Mouse (Mus musculus) B cell, adult 2 months (primary cell): ENCODE measurements around the gene Pacsin3.

Experiments
- DNase-seq, 2 experiments: peaks; one replicate each; pipeline ENCODE4 v3.0.0; 2022

Pacsin3 gene

DNA sequence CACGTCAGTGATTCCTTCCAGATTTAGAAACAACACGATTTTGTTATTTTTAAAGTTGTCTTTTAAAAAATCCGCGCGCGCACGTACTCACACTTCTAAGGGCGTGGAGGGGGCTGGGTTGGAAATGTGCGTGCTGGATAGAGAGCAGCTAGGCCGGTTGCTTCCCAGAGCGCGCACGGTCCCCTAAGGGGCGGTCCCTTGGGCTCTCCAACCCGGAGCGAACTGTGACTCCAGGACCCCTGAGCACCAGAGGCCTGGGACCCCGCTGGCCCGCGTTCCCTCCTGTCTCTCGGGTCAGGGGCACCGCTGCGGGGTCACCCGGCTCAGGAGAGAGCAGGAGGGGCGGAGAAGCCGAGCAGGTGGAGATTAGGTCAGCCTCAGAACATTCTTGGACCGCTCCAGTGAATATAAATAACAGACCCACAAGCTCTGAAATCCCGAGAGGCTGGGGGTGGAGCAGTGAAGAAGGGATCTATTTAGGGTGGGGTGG is at the start of gene Pacsin3:
Gene Pacsin3, plus strand, starts transcription at position 294 of the 490 bp plus-strand sequence.
- peak; percentile 19 to 32 for DNase-seq

DNA sequence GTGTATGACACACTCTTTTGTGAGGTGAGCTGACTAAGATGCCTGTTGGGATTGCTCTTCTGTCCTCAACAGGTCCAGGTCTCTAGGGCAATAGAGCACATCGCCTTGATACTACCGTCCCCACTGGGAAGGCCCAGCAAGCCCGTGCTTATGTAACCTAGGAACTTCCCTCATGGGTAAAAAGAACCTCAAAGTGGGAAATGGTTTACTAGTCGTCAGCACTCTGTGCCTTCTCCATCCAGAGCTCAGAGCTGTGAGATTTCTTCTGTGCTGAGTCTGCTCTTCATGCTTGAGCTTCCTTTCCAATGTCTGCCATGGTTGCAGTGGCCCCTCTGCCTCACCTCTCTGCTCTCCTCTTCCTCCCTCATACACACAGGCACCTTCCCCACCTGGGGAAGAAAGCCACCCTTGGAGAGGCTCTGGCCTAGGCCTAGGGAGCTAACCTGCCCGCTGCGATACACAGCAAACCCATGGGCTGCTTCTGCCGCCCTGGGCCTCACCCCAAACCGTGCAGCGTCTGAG is 49.4 kb upstream of the Pacsin3 start:
- no peak for DNase-seq

DNA sequence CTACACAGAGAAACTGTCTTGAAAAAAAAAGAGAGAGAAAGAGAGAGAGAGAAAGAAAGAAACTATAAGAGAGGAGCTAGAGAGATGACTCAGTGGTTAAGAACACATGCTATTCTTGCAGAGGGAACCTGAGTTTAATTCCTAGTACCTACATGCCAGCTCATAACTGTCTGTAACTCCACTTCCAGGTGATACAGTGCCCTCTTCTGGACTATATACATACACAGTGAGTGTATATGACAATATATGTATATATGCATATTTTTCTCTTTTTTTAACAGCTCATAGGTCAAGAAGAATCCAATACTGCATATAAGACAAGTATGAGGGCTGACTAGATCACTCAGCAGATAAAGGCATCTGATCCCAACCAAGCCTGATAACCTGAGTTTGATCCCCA is 42.4 kb upstream of the Pacsin3 start:
- no peak for DNase-seq

DNA sequence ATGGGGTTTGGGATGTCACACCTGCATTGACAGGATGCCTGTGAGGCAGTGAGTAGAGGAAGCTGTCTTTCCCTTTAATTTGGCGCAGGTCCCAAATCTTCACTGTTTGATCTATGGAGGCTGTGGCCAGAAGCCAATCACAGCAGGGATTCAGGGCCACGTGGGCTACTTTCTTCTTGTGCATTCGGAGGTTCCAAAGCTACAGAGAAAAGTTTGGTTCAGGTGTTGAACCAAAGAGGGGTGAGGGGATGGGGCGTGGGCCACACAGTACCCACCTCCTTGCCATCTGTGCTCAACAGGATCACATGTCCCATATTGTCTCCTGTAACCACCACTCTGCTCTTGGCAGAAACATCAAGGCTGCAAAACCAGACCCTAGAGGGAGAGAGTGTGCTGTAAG is 38.7 kb upstream of the Pacsin3 start:
- no peak for DNase-seq

DNA sequence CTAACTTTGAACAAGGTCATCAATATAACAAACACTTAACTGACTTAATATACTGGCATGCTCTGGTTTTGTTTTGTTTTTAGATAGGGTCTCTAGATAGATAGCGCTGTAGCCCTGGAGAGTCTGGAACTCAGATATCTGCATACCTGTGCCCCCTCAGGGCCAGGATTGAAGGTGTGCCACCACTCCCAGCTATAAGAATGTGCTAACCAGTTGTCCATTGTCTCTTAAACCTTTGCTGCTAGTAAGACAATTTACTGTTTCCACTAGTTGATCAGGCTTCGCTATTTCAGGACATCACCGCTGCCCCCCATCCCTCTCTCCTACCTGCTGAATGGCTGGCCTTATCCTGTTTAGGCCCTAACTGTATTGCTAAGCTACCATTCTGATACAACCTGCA is 35.3 kb upstream of the Pacsin3 start:
- no peak for DNase-seq

DNA sequence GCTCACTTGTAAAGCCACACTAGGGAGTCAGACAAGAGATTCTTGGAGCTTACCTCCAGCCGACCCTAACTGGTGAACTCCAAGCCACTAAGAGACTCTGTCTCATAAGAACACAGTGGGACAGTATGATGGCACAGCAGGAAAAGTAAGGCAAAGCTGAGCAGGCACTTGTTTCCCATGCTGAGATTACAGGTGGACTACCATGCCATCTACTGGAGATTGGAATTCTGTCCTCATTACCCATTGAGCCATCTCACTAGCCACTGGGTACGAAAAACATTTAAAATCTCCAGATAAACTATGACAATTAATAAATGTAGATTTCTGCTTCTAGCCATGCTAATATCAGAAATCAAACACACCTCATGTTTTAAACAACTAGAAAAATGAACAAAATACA is 32.1 kb upstream of the Pacsin3 start:
- DNase-seq = no peak

DNA sequence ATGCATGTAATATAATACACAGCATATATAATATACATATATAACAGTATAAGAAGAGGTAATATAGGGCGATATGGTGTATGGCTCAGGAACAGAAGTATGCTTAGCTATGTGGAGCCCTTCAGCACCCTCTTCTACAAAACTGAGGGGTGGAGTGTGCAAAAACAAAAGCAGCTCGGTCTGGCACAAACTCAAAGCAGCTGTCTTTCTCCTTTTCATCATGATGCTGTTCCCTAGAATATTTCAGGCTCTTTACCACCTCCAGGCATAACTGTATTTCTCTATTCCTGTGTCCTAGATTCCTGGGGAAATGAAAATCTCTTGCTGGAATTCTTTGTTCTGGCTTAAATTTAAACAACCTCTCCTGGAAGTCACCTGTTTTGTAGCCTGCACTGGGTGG is 26.0 kb upstream of the Pacsin3 start:
- DNase-seq = no peak

DNA sequence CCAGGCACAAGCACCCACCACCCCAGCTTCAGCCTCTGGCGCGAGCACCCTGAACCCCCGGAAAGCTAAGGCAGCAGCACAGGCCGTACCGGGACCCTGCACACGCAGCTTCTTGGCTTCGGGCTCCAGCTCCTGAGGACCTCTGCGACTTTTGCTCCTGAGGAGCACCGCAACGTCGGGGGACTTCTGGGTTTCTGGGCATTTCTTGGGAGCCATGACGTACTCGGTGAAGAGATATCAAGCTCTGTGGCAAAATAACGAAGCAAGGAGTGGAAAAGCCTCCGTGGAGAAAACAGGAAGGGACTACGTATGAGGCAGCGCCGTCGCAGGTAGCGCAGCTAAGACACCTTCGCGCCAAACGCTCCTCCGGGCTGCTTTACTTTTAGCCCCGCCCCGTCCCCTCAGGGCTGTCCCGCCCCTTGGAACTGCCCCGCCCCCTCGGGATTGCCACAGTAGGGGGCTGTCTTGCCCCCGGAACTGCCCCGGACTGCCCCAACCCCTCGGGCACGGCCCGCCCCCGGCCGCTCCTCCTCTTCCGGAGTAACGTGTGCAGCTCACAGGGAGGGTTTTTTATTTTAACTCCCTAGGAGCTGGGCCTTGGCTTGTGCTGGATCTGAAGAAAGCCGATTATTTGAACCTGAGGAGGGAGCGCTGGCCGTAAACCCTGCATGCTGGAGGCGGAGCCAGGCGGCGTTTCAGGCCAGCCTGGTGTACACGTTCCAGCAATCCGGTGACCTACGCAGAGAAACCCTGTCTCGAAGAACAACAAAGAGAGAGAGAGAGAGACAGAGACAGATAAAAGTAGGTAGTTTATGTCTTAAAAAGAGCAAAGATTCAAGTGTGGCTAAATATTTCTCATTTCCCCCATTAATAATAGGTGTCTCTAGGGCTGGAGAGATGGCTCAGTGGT is 18.9 kb upstream of the Pacsin3 start, which contains the start of gene Ddb2:
Gene Ddb2, minus strand, starts transcription at position 382 of the 910 bp plus-strand sequence.
- DNase-seq = peak; percentile 95

DNA sequence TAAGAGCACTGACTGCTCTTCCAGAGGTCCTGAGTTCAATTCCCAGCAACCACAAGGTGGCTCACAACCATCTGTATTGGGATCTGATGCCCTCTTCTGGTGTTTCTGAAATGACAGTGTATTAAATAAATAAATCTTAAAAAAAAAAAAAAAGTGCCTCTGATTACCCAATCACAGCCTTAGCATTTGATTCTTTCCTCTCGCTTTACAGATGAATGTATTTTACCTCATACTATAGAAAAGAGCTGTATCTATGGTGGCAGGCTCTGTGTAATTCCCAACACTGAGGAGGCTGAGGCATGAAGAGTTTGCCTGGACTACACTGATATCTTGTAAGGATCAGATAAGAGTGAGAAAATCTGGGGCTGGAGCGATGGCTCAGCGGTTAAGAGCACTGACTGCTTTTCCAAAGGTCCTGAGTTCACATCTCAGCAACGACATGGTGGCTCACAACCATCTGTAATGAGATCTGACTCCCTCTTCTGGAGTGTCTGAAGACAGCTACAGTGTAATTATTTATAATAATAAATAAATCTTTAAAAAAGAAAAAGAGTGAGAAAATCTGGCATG is 18.2 kb upstream of the Pacsin3 start:
- peak; percentile 5 to 12 for DNase-seq

DNA sequence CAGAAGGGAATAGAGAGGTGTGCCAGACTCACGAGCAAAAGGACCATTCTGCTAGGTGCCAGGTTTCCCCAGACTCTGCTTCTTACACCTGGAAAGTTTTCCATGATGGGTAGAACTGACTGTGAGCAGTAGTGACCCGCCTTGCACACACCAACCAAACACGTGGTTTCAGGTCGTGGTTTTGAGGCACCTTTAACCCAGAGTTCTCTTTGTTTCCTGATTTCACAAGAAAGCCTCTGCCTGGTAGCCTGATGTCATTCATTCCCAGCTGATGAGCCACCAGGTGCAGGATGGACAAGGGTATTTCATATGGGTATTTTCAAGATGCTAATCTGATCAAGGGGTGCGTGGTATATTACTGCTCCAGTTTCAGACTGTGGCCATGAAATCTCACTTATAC is 13.2 kb upstream of the Pacsin3 start:
- DNase-seq = no peak

DNA sequence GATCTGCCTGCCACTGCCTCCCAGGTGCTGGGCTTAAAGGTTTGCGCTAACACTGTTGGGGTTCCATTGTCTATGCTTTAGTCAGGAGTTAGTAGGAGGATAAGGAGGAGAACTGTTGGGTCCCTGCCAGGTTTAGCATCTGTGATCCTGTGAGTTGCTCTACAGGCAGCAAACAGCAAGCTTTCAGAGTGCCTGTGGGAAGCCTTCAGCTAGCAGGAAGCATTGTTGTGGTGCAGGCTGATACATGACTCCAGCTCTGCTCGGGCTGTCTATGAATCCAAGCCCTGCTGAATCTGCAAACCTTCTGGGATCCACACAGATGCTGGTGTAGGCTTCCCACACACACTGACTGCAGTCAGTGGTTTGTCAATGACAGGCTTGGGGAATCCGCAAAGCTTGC is 12.3 kb upstream of the Pacsin3 start:
- DNase-seq = no peak

DNA sequence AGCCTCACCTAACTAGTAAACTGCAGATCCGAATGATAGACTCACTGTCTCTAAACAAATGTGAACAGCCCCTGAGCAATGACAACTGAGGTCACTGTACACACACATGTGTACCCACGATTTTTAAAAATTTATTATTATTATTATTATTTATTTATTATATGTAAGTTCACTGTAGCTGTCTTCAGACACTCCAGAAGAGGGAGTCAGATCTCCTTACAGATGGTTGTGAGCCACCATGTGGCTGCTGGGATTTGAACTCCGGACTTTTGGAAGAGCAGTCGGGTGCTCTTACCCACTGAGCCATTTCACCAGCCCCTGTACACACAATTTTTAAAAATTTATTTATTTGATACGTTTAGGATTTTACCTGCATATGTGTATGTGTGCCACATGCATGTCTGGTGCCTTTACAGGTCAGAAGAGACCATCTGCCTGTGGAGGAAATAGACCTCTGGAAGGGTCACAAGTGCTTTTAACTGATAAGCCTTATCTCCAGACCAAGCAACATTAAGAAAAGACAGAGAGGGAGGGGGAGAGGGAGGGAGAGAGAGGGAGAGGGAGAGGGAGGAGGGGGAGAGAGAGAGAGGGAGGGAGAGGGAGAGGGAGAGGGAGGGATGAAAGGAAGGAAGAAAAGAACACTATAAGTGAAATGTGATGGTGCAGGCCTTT is 11.1 kb upstream of the Pacsin3 start:
- DNase-seq = no peak

DNA sequence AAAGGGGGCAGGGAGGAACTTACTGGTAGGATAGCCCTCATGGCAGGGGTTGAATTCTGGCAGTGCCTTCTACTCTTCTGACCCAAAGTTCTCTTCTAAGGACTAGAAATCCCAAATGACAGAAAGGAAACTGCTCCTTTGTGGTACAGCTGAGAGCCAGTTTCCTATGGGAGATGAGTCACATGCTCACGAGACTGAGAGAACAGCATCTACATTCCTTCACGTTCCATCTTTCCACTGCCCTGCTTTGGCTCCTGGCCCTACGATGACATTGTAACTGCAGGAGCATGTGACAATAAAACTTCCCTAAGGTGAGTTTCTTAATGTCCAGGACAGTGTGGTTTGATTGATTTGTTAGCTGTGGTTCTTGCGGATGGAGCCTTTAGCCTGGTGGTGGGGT is 7.4 kb upstream of the Pacsin3 start:
- DNase-seq = no peak

DNA sequence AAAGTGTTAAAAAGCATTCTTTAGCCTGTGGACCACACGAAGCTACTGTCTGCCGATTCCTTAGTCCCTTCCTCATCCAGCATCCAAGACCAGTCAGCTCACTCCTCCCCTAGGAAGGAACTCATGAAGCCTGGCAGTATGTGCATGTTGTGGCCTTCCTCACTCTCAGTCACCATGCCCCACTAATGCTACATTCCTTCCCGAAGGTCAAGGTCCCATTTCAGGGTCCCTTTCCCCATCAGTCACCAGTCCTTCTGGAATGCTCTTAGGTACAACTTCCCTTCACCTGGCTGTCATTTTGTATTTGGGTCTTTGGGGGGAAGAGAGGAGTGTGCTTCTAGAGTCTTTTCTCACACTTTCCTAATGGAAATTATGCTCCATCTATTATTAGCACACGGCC is 3.8 kb upstream of the Pacsin3 start:
- DNase-seq = no peak

DNA sequence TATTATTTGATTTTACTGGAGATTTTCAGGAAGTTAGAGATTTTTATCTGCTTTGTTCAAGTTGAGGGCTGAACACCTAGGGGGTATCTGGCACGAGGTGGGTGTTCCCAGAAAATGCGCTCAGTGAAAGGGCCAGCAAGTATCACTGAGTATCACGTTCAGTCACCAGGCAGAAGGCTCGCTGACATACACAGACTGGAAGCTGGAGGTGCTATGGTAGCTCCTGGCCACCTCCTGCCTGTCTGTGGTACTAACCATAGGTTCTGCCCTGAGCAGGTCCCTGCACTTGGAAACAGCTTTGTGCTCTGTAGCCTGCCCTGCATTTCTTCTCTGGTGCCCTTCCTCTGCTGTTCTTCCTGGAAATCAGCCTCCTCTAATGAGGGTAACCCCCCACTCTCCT is 3.2 kb upstream of the Pacsin3 start:
- no peak for DNase-seq

DNA sequence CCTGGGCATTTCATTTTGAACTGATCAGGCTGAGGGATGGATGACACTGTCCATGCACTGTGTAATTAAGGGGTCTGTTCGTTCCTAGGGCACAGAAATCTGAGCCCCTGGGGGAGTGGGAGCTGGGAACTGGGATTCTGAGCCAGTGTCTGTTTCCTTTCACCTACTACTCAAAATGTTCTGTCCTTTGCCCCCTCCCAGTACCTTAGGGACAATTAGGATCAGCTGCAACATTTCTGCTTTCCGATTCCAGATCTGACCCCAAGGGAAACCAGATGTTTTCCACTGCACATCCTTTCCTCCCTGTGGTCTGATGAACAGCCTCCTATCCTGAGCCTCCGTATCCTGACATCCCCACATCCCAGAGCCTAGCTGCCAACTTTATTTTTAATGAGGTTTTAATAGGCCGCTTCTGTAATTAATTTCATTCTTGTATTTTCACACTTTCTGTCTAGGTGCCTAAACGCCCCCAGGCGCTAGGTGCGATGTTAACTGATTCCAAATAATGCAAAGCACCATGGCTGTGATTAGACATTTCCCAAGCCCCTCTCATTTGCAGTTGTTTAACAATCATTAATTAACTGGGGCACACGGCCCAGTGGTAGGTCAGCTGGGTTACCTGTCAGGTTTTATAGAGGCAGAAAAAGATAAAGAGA is 901 bp upstream of the Pacsin3 start:
- no peak for DNase-seq

DNA sequence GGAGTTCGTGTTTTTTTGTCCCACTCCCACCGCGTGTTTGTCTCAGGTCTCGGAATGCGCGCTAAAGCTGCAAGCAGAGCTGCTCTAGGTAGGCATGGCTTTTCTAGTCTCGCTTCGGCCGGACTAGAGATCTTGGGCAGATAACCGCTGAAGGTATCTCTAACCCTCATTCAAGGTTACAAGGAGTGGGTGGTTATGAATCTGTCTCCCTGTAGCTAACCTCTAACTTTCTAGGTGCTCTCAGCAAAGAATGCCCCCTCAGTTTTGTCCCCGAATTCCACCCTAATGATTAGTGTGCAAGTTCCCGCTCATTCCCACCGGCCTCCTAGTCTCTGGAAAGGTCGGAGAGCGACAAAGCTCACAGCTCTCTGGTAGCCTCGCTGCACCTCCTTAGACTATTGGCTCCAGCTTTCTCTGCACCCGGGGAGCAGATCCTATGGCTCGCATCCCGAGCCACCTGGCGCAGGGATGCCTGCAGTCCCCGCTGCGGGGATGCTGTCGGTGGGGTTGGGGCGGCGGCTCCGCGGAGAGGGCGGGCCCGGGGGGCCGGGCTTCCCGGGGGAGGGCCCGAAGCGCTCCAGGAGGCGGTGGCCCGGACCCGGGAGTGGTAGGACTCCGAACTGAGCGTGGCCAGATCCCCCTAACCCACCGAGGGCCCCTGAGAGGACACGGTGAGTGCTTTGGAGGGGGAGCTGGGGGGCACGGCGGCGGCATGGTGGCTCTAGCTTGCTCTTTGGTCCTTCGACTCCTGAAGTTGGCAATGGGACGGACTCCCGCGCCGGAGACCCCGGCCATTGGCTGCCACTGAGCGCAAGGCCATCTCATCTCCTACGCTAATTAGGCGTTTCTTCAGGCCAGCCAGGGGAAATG is 737 bp downstream of the Pacsin3 start:
- DNase-seq = peak; percentile 25 to 41

DNA sequence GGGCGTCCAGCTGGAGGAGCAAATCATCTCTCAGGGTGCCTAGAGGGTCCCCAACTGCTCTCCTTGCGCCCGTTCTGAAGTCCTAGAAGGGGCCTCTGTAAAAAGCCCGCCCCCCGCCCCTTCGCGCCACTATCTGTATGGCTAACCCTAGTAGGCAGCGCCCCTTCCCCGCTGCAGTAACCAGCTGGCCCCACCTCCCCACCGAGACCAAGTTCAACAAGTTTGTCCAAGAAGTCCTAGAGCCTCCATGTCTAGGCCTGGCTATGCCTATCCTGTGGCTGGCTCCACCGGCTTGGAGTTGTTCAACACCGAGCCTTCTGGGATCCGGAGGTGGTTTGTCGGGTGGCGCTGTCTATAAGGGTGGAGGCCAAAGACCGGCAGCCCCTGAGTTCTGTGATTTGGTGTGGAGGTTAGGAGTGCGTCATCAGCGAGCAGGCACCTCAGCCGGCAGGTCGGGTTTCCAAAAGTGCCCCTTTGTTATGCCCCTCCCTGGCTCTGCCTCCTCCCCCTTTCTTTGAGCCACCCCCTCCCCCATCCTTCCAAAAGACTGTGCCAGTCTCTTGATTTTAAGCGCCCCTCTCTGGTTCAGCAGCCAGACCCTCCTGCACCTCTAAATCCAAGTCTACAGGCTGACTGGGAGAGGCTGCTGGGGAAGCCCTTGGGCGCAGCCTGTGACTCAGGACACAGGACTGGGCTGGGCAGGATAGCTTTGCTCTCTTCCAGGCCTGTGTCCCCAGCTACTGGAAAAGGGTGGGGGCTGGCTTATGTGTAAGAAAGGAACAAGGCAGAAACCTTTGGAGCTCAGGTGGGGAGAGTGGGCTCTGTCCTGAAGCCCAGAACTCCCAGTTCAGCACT is 1.6 kb downstream of the Pacsin3 start:
- peak; percentile 29 to 32 for DNase-seq

DNA sequence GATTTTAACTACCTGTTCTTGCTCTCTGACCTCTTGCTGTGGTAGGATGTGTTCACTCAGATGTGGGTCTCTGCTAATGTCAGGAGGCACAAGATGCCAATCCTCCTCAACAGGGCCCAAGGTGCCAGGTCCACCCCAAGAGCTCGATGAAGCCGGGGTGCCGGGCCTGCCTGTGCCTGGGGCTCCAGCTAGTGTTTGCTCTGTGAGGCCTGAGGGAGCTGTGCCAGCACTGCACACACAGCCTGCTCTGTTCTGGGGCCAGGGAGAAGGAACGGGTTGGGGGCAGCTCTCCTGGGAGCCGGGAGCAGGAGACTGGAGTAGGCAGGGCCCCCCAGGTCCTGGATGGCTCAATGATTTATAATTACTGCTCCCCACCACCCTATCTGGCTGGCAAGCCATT is 2.3 kb downstream of the Pacsin3 start:
- DNase-seq = no peak

DNA sequence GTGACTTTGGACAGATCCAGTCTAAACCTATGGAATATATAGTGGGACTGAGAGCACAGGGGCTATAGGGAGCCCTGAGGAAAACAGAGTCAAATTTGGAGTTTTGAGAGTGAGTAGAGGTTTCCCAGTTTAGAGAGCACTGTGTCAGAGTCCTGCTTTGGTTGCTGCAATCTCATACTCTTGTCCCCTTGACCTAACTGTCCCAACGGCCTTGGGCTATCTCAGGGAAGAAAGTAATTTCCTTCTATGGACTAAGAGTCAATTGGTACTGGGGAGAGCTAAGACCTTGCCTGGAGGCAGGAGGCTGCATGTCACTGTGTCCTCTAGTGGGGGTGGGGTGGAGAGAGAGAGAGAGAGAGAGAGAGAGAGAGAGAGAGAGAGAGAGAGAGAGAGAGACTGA is 3.1 kb downstream of the Pacsin3 start:
- no peak for DNase-seq

DNA sequence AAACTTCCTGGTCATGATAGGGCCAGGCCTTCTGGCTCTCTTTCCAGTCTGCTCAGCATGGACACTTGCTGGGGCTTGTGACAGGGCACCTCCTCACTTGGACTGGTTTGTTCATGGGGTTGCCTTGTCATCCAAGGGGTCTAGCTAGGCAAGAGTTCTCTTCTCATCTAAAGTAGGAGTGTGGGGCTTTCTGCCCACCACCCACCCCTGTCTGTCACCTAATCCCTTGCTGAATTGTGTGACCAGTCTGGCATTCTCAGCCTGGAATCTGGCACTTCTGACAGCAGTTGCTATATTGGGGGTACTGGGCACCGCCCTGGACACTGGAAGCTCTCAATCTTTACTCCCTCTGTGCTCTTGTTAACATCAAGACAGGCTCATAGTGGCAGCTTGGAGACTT is 3.7 kb downstream of the Pacsin3 start:
- no peak for DNase-seq
